Comparison of ENCODE assay signal across 34 mouse cellular contexts in the genomic region with DNA sequence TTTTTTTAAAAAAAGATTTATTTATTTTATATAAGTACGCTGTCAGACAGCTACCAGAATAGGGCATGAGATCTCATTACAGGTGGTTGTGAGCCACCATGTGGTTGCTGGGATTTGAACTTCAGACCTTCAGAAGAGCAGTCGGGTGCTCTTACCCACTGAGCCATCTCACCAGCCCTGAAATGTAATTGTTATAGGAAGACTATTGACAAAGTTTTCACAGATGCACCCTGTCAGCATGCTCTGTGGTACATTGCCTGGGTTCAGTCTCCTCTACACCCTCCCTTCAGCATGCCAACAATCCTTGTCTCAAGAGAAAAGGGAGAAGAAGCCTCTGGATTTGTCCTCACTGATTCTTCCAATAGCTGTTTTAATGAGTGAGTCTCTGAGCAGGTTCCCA. TPM values are rescaled to one million over a fixed set of nuclear protein-coding genes. Genes with fewer than 3 reads are reported as not detected.
"Had no signal": no experiment of that assay in that cellular context is flagged by ENCODE, and none has a peak within 500 bp of the region (broad histone marks: within the 10 kb centered on the region; RNA-seq: fewer than 3 reads in every experiment).

No protein-coding gene starts in this region.

- H3K9ac ChIP-seq: embryonic facial prominence, embryonic 12.5 days; embryonic facial prominence, embryonic 13.5 days; embryonic facial prominence, embryonic 15.5 days; forebrain, embryonic 12.5 days; forebrain, embryonic 13.5 days; forebrain, postnatal 0 days had no signal

- H3K4me3 ChIP-seq: embryonic facial prominence, embryonic 10.5 days; embryonic facial prominence, embryonic 12.5 days; embryonic facial prominence, embryonic 13.5 days; embryonic facial prominence, embryonic 15.5 days; erythroblast, embryonic 14.5 days; forebrain, embryonic 10.5 days; forebrain, embryonic 12.5 days; forebrain, embryonic 13.5 days; gastrocnemius, adult 2 months; heart, adult 2 months; heart, embryonic 10.5 days had no signal

- H3K4me2 ChIP-seq: embryonic facial prominence, embryonic 12.5 days; embryonic facial prominence, embryonic 13.5 days; embryonic facial prominence, embryonic 15.5 days; forebrain, embryonic 12.5 days; forebrain, embryonic 13.5 days; heart, embryonic 11.5 days had no signal

- H3K36me3 ChIP-seq: embryonic facial prominence, embryonic 10.5 days; embryonic facial prominence, embryonic 12.5 days; embryonic facial prominence, embryonic 13.5 days; embryonic facial prominence, embryonic 15.5 days; forebrain, embryonic 10.5 days; forebrain, embryonic 12.5 days; heart, embryonic 10.5 days had no signal

- H3K9me3 ChIP-seq: embryonic facial prominence, embryonic 10.5 days; embryonic facial prominence, embryonic 12.5 days; embryonic facial prominence, embryonic 13.5 days; embryonic facial prominence, embryonic 15.5 days; forebrain, embryonic 10.5 days; forebrain, embryonic 12.5 days; forebrain, embryonic 13.5 days; heart, embryonic 10.5 days had no signal

- ATAC-seq: forebrain, embryonic 13.5 days; forebrain, embryonic 14.5 days; forebrain, embryonic 16.5 days; forebrain, postnatal 0 days had no signal

- H3K27me3 ChIP-seq: embryonic facial prominence, embryonic 12.5 days; embryonic facial prominence, embryonic 13.5 days; embryonic facial prominence, embryonic 15.5 days; forebrain, embryonic 12.5 days; forebrain, embryonic 13.5 days had no signal

- DNase-seq: cerebellum, adult 9-11 months; cerebellum, postnatal 10 days; cerebellum, postnatal 14 days; cerebellum, postnatal 25 days; cerebellum, postnatal 36 days; embryo, embryonic 11 days; forebrain, postnatal 0 days; gastrocnemius, adult 2 months; gastrocnemius, postnatal 10 days; gastrocnemius, postnatal 14 days; gastrocnemius, postnatal 25 days; gastrocnemius, postnatal 36 days; heart, adult 18-20 months had no signal

- H3K27ac ChIP-seq: embryonic facial prominence, embryonic 10.5 days; embryonic facial prominence, embryonic 12.5 days; embryonic facial prominence, embryonic 13.5 days; embryonic facial prominence, embryonic 15.5 days; forebrain, embryonic 10.5 days; forebrain, embryonic 12.5 days; forebrain, embryonic 13.5 days; gastrocnemius, adult 2 months; heart, adult 2 months; heart, embryonic 10.5 days had no signal

RNA-seq across cellular contexts. Expression of gene Tvp23b, which starts 33.9 kb away (rescaled TPM):
- polyA plus RNA-seq: erythroblast, embryonic 14.5 days had no signal

RNA-seq across cellular contexts. Expression of gene Cdrt4, which starts 37.9 kb away (rescaled TPM):
- total RNA-seq: common myeloid progenitor, adult 5-6 weeks; forebrain, postnatal 0 days; gastrocnemius, adult 18-20 months; gastrocnemius, adult 2 months; gastrocnemius, adult 8-10 months; gastrocnemius, postnatal 14 days; gastrocnemius, postnatal 36 days; granulocyte monocyte progenitor cell, adult 5-6 weeks; heart, adult 18-20 months; heart, adult 2 months; heart, adult 8-10 months had no signal
- polyA plus RNA-seq: cortical plate, adult 2 months; embryonic facial prominence, embryonic 11.5 days; erythroblast, embryonic 14.5 days; forebrain, embryonic 10.5 days; forebrain, embryonic 11.5 days; forebrain, embryonic 12.5 days; forebrain, embryonic 13.5 days; forebrain, embryonic 14.5 days; forebrain, embryonic 16.5 days; forebrain, postnatal 0 days; heart, adult 2 months; heart, embryonic 11.5 days had no signal
